Mouse (Mus musculus): Measurements from ENCODE around the gene Map7d1.
A peak's percentile ranks its signal among the peaks of the same experiment; 100 is the strongest.

DNA sequence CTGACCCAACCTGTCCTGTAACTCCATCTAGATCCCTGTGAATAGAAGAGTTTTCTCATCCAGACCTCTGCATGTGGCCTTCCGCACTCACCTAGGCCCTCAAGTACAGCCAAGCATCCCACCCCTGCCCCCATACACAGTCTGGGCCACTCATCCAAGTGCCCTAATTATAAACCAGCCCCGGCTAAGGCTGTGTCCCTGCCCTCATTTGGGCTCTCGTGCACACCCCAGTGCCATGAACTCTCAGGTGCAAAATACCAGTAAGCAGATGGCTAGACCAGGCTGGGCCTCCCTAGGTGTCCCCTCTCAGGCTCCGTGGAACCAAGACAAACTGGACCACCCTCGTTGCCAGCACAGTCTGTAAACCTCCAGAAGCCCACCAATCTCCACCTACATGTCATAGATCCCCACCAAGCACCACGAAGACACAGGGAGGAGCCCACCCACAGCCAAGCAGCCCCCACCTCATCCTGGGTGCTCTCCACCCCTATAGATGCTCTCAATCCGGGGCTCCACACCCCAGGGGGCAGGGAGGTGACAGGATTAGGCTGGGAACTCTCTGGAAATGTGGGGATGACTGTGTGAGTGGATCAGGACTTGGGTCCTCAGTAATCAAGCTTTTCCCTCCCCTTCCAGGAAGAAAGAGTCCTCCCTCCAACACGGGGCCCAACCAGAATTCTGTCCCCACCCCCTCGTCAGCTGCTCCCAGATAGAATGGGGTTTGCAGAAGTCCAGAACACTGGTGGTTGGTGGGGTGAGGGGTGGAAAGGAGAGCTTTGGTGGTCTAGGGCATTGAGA is 1.6 kb downstream of the Map7d1 start:
- TF ChIP-seq CTCF (IDR thresholded peaks at IDR 0.05; ENCODE audit: borderline replicate concordance, insufficient read depth, low read depth, low read length) (no peak), POLR2A (IDR thresholded peaks at IDR 0.05; ENCODE audit: borderline replicate concordance, insufficient read depth, low read length) (peak; percentile 13; the same call in 1 of the 2 replicates)

Measured in cerebellum, adult 2 months (tissue).